Mouse (Mus musculus) lung, embryonic 16.5 days (tissue): ENCODE results near the gene Rpl39l. TPM values are rescaled to one million over a fixed set of nuclear protein-coding genes. Genes with fewer than 3 reads are reported as not detected.
"Not testable (repeated sequence)": the region's sequence is repeated elsewhere in the genome, so short reads cannot be mapped to it uniquely, and the experiment has no call there.

Experiments used
- ATAC-seq: fragments of 200-750 bp; cut with Nextera tagmentation; 2 replicates; pipeline ENCODE4 v1.8.0; 2017; ENCODE audit warnings: low read depth, mild to moderate bottlenecking, moderate library complexity
- H3K27ac ChIP-seq: fragments of 300-500 bp; sonication (generic); 2 replicates; pipeline ENCODE4 v1.5.1; 2014; ENCODE audit warnings: mild to moderate bottlenecking, control low read depth, low read length
- H3K27me3 ChIP-seq: fragments of 300-500 bp; sonication (generic); 2 replicates; pipeline ENCODE4 v1.6.1; 2014; ENCODE audit warnings: low read depth, low read length, mixed read lengths; ENCODE audit not compliant: control insufficient read depth, insufficient read depth
- H3K36me3 ChIP-seq: fragments of 300-500 bp; sonication (generic); 2 replicates; pipeline ENCODE4 v1.6.1; 2014; ENCODE audit warnings: low read length; ENCODE audit not compliant: control insufficient read depth, insufficient read depth
- H3K4me1 ChIP-seq: fragments of 300-500 bp; sonication (generic); replicated peaks from 2 replicates; pipeline ENCODE4 v1.6.1; 2014; ENCODE audit warnings: low read length, mixed read lengths; ENCODE audit not compliant: control insufficient read depth, insufficient read depth
- H3K4me2 ChIP-seq: fragments of 300-500 bp; sonication (generic); 2 replicates; pipeline ENCODE4 v1.6.1; 2014; ENCODE audit warnings: low read depth, low read length, control low read depth
- H3K4me3 ChIP-seq: fragments of 300-500 bp; sonication (generic); 2 replicates; pipeline ENCODE4 v1.5.1; 2014; ENCODE audit warnings: mild to moderate bottlenecking, low read length, control low read depth
- H3K9ac ChIP-seq: fragments of 300-500 bp; sonication (generic); 2 replicates; pipeline ENCODE4 v1.6.1; 2014; ENCODE audit warnings: low read length, control low read depth
- H3K9me3 ChIP-seq: fragments of 300-500 bp; sonication (generic); 2 replicates; pipeline ENCODE4 v1.6.1; 2016; ENCODE audit warnings: low read length; ENCODE audit not compliant: control insufficient read depth
- WGBS: fragments of 180-500 bp; shearing (Covaris S2); extraction: QIAGEN DNeasy Blood & Tissue Kit; methylation state at CpG from one replicate; pipeline ENCODE4 v1.1.7; 2014; 5-methylcytosine and 5-hydroxymethylcytosine counted together
- polyA plus RNA-seq: library from polyadenylated mRNA; unstranded; fragments of >200 nt; fragmentation: Nextera tagmentation; extraction: Ambion mirVana; gene quantifications from 2 replicates; pipeline ENCODE4 v1.2.1, GENCODE M21; 2015

The Rpl39l gene
- not detected in 2 replicates for polyA plus RNA-seq

- no peak within 1 kb of the TSS for H3K27ac ChIP-seq
- H3K4me2 ChIP-seq: no peak within 1 kb of the TSS
- no peak within 1 kb of the TSS for H3K4me3 ChIP-seq
- no peak within 1 kb of the TSS for H3K9ac ChIP-seq
- WGBS: 83% methylated on average over 22 of the region's 22 CpGs
- H3K27me3 ChIP-seq: no peaks in the 10 kb centered on the region
- no peaks in the 10 kb centered on the region for H3K4me1 ChIP-seq
- no peaks in the 10 kb centered on the region for H3K9me3 ChIP-seq
- no peaks in the 10 kb centered on the region for H3K36me3 ChIP-seq
- ATAC-seq: no peak
These were observed at the start of gene Rpl39l for GRCm38 (mm10) chr16:10170005-10170404. TSS of gene Rpl39l (plus strand) at chr16:10170226.

GRCm38 (mm10) chr16:10127586-10127985 is 42.4 kb upstream of the Rpl39l start:
- Histone ChIP-seq H3K27me3 (no peaks in the 10 kb centered on the region), H3K4me3 (no peak overlapping the region), H3K4me2 (no peak overlapping the region), H3K4me1 (no peaks in the 10 kb centered on the region), H3K9me3 (peaks cover 2% of the 10 kb centered on the region; the same call in 1 of the 2 replicates), H3K36me3 (no peaks in the 10 kb centered on the region), H3K9ac (no peak overlapping the region), H3K27ac (no peak overlapping the region)
- 85% methylated on average over 1 of the region's 1 CpGs for WGBS
- no peak for ATAC-seq

GRCm38 (mm10) chr16:10129052-10129911 is 40.7 kb upstream of the Rpl39l start:
- Histone ChIP-seq H3K27ac (no peak overlapping the region), H3K9ac (no peak overlapping the region), H3K36me3 (no peaks in the 10 kb centered on the region), H3K4me1 (no peaks in the 10 kb centered on the region), H3K4me2 (no peak overlapping the region), H3K9me3 (no peaks in the 10 kb centered on the region), H3K4me3 (no peak overlapping the region), H3K27me3 (no peaks in the 10 kb centered on the region)
- 72% methylated on average over 2 of the region's 2 CpGs for WGBS
- ATAC-seq: no peak

GRCm38 (mm10) chr16:10143166-10143565 is 26.9 kb upstream of the Rpl39l start:
- Histone ChIP-seq H3K9ac (no peak overlapping the region), H3K27me3 (no peaks in the 10 kb centered on the region), H3K4me2 (no peak overlapping the region), H3K9me3 (no peaks in the 10 kb centered on the region), H3K27ac (no peak overlapping the region), H3K4me1 (no peaks in the 10 kb centered on the region), H3K4me3 (no peak overlapping the region), H3K36me3 (no peaks in the 10 kb centered on the region)
- 36% methylated on average over 2 of the region's 2 CpGs for WGBS
- no peak for ATAC-seq

GRCm38 (mm10) chr16:10147401-10147800 is 22.6 kb upstream of the Rpl39l start:
- Histone ChIP-seq H3K4me3 (no peak overlapping the region), H3K9ac (no peak overlapping the region), H3K9me3 (no peaks in the 10 kb centered on the region), H3K36me3 (no peaks in the 10 kb centered on the region), H3K4me2 (no peak overlapping the region), H3K27ac (no peak overlapping the region), H3K27me3 (no peaks in the 10 kb centered on the region), H3K4me1 (no peaks in the 10 kb centered on the region)
- no peak for ATAC-seq
- WGBS: 86% methylated on average over 5 of the region's 5 CpGs

- H3K27ac ChIP-seq: no peak overlapping the region
- no peak overlapping the region for H3K4me3 ChIP-seq
- H3K36me3 ChIP-seq: no peaks in the 10 kb centered on the region
- ATAC-seq: no peak
- WGBS: 66% methylated on average over 8 of the region's 8 CpGs
- H3K4me2 ChIP-seq: no peak overlapping the region
- no peaks in the 10 kb centered on the region for H3K4me1 ChIP-seq
- no peaks in the 10 kb centered on the region for H3K9me3 ChIP-seq
- H3K27me3 ChIP-seq: no peaks in the 10 kb centered on the region
- H3K9ac ChIP-seq: no peak overlapping the region
These were observed 712 bp upstream of the Rpl39l start for GRCm38 (mm10) chr16:10169123-10169905.

GRCm38 (mm10) chr16:10171276-10171675 is 1.2 kb downstream of the Rpl39l start:
- no peak for ATAC-seq
- Histone ChIP-seq H3K27me3 (no peaks in the 10 kb centered on the region), H3K27ac (no peak overlapping the region), H3K4me3 (no peak overlapping the region), H3K4me2 (no peak overlapping the region), H3K36me3 (no peaks in the 10 kb centered on the region), H3K9me3 (no peaks in the 10 kb centered on the region), H3K4me1 (no peaks in the 10 kb centered on the region), H3K9ac (no peak overlapping the region)
- WGBS: 84% methylated on average over 4 of the region's 4 CpGs

GRCm38 (mm10) chr16:10172179-10172820 is 2.3 kb downstream of the Rpl39l start:
- Histone ChIP-seq H3K27ac (no peak overlapping the region), H3K36me3 (no peaks in the 10 kb centered on the region), H3K27me3 (no peaks in the 10 kb centered on the region), H3K4me2 (no peak overlapping the region), H3K9me3 (peaks cover 2% of the 10 kb centered on the region; the same call in 1 of the 2 replicates), H3K4me1 (no peaks in the 10 kb centered on the region), H3K9ac (no peak overlapping the region), H3K4me3 (no peak overlapping the region)
- 78% methylated on average over 3 of the region's 3 CpGs for WGBS
- no peak for ATAC-seq

GRCm38 (mm10) chr16:10187461-10187860 is 17.4 kb downstream of the Rpl39l start:
- not testable (repeated sequence) for H3K4me3 ChIP-seq, H3K4me2 ChIP-seq, ATAC-seq, H3K9ac ChIP-seq, H3K27ac ChIP-seq, H3K36me3 ChIP-seq, H3K27me3 ChIP-seq, H3K4me1 ChIP-seq
- H3K9me3 ChIP-seq: peaks cover 16% of the 10 kb centered on the region
- 95% methylated on average over 10 of the region's 10 CpGs for WGBS
